Mouse (Mus musculus): ENCODE data around the gene Arhgap17. TPM values are rescaled to one million over a fixed set of nuclear protein-coding genes. Genes with fewer than 3 reads are reported as not detected.

Arhgap17 gene
- polyA plus RNA-seq, 1 experiment from 2014 or later, result 23.2 TPM

DNA sequence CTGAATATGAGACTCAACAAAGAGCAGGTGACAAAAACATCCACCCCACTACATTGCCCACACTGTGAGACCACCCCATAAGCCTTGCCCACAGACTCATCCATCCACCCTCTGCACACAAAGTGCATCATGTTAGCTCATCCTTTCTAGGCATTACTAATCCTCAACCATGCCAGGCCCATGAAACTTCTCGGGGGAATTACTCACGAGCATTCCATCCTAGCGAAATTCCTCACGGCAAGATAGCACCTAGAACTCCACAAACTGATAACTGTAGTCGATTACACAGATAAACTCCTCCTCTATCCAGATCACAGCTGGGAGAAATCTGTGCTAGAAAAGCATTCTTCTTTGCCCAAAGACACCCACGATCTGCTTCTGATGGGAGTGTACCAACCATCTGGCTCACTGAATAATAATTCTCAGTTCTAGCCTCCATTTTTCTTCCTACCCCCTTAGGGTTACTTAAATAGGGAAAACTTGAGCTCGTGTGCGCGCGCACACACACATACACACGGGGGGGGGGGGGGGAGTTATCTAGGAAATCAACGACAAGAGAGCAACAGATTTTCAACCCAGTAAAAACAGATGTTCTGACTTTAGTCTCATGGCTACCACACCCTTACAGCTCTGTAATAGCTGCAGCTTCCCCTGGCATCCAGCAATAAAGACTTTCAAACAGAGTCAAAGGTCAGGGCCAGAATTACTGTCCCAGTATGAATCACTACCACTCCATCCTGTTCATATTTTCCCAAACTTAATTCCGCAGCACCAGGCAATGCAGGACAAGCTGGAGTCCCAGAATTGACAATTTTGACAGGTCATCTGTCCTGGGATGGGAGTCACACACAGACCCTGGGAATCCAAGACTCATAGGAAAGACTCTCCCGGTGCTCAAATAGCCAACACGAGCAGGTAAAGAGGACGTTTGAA lies 2.2 kb downstream of the Arhgap17 start:
- H3K4me3 ChIP-seq, result peak overlapping the region; percentile 76
- H3K27me3 ChIP-seq, result no peaks in the 10 kb centered on the region
- H3K4me1 ChIP-seq, result peaks cover 61% of the 10 kb centered on the region
- H3K9me3 ChIP-seq, result no peaks in the 10 kb centered on the region
- ATAC-seq (ENCODE audit: low FRiP score, low read depth), result no peak
- no peak overlapping the region for H3K27ac ChIP-seq
- peak overlapping the region; percentile 80 for H3K4me2 ChIP-seq (replicated peaks)
- H3K36me3 ChIP-seq, result no peaks in the 10 kb centered on the region
- peak overlapping the region; percentile 91 for H3K9ac ChIP-seq
- WGBS, result 73% methylated on average over 16 of the region's 16 CpGs

DNA sequence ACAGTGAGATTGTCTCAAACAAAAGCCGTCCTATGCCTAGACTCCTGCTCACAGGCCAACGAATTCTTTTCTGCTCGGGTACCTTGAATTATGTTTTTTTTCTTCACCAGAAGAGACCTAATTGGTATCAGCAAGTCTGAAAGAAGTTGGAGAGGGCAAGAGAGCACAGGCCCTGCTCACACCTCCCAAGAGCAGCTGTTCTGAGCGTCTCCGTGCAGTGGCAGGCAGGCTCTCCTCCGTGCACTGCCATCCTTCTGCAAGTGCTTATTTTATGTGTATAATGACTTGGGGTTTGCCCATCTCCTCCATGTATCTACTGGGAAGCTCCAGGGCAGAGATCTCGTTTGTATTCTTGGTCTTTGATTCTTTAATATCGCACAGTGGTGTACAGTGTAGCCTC lies 2.9 kb downstream of the Arhgap17 start:
- H3K4me3 ChIP-seq, result no peak overlapping the region
- no peaks in the 10 kb centered on the region for H3K9me3 ChIP-seq
- H3K27me3 ChIP-seq, result no peaks in the 10 kb centered on the region
- no peaks in the 10 kb centered on the region for H3K36me3 ChIP-seq
- peak overlapping the region; percentile 10; the same call in 1 of the 2 replicates for H3K9ac ChIP-seq
- no peak overlapping the region for H3K27ac ChIP-seq
- no peak overlapping the region for H3K4me2 ChIP-seq (replicated peaks)
- peaks cover 61% of the 10 kb centered on the region for H3K4me1 ChIP-seq
- WGBS, result 70% methylated on average over 8 of the region's 8 CpGs
- no peak for ATAC-seq (ENCODE audit: low FRiP score, low read depth)

DNA sequence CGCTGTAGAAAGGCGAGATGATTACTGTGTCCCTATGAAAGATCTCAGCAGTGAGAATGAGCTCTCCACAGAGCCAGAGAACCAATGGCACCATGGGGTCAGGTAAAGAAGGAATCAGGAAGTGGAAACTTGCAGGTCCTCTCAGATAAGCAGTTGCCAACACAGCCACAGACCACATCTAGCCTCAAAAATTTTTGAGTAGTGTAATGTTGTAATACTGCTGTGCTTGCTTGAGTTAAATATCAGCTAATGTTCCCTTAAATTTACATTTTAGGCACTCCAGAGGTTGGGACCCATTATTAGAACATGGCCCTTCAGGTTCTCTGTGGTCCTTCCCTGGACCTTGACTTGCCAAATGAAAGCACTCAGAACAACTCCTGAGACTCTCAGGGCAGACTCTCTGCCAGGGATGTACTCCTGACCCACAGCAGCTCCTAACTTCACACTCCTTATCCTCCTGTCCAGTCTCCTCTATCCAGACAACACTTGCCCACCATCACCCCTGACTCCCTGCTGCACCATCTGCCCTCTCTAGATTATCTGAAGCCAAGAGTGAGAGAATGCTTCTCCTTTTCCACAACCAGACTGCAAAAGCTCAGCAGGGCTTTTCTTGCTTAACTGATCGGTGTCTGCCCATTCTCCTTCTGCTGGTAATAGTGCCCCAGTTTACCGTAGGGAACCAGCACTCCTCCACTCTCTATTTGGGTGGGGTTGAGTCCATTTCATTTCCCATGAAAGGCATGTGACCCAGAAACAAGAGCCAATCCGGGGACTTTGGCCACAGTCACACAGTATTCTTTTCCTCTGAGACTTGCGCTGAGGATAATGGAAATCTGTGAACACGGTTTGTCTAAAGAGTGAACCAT lies 3.6 kb downstream of the Arhgap17 start:
- 89% methylated on average over 7 of the region's 7 CpGs for WGBS
- Histone ChIP-seq H3K4me2 (replicated peaks) (no peak overlapping the region), H3K36me3 (no peaks in the 10 kb centered on the region), H3K4me1 (peaks cover 61% of the 10 kb centered on the region), H3K4me3 (no peak overlapping the region), H3K27me3 (no peaks in the 10 kb centered on the region), H3K9me3 (no peaks in the 10 kb centered on the region), H3K9ac (no peak overlapping the region), H3K27ac (no peak overlapping the region)
- no peak for ATAC-seq (ENCODE audit: low FRiP score, low read depth)

DNA sequence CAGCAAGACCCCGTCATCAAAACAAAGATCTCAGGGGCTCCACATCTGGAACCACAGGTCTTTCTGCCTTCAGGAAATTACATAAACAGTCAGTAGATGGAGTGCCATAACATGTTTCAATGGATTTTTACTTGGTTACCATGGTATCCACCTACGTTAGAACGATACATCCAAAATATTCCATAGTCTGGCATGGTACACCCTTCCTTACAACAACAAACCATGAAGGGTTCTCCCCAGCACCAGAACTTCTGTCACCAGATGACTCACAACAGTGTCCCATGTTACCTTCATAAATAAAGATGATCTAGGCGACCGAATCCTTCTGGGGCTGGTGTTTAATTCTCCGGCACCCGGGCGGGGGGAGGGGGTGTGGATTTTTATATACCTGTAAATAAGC lies 5.7 kb downstream of the Arhgap17 start:
- 72% methylated on average over 8 of the region's 8 CpGs for WGBS
- peaks cover 52% of the 10 kb centered on the region for H3K4me1 ChIP-seq
- H3K36me3 ChIP-seq, result no peaks in the 10 kb centered on the region
- no peak overlapping the region for H3K4me2 ChIP-seq (replicated peaks)
- no peak overlapping the region for H3K9ac ChIP-seq
- 0 out of 2 replicates have a peak overlapping the region, but pooled peaks have one; percentile 44 for H3K27ac ChIP-seq
- H3K4me3 ChIP-seq, result no peak overlapping the region
- no peaks in the 10 kb centered on the region for H3K27me3 ChIP-seq
- no peaks in the 10 kb centered on the region for H3K9me3 ChIP-seq
- no peak for ATAC-seq (ENCODE audit: low FRiP score, low read depth)

DNA sequence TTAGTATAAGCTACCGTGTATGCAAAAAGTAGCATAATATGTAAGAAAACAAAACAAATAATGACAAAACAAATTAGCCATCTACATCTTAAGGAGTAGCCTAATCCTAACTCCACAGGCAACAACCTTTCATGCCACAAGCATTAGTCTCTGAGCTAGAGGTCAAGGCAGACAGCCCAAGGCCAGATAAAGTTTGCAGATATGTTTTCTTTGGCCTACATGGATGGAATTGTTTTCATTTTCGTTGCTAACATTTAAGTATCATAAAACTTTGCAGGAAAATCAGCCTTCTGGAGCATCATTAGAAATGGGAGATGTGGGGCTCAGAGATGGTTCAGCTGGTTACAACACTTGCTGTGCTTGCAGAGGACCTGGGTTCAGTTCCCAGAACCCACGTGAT lies 6.9 kb downstream of the Arhgap17 start:
- H3K27ac ChIP-seq, result no peak overlapping the region
- peaks cover 44% of the 10 kb centered on the region for H3K4me1 ChIP-seq
- H3K9ac ChIP-seq, result no peak overlapping the region
- no peaks in the 10 kb centered on the region for H3K36me3 ChIP-seq
- no peak overlapping the region for H3K4me3 ChIP-seq
- ATAC-seq (ENCODE audit: low FRiP score, low read depth), result no peak
- WGBS, result 82% methylated on average over 3 of the region's 3 CpGs
- H3K9me3 ChIP-seq, result no peaks in the 10 kb centered on the region
- H3K4me2 ChIP-seq (replicated peaks), result no peak overlapping the region
- no peaks in the 10 kb centered on the region for H3K27me3 ChIP-seq

DNA sequence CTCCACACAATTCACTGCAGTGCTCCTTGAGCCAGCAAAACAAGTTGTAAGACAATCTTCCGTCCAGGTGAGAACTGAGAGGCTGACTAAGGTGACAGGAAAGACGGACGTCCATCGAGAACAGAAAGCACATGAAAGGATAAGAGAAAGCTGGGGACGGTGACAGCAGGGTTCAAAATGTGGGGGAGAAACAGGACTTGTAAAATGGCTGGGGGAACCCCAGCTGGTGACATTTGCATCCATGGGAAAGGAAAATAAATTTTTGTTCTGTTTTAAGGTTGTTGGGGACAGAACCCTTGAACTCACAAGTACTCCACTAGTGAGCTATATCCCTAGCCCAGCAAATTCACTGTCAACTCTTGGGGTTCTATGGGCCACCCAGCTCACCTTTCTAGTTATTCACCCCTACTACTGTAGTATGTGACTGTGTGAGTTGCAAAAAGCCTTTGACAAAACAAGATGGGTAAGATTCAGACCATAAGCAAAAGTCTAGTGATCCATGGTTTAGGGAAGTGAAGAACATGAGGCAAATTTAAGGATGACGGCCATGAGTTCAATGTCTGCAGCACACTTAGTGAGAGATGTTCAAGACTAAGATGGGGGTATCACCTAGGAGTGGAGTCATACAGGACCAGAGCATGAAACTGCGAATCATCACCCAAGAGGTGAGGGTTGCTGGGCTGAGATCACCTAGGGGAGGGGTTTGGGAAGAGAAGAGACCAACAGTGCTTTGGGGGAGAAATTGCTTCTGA lies 8.3 kb downstream of the Arhgap17 start:
- no peaks in the 10 kb centered on the region for H3K27me3 ChIP-seq
- H3K4me2 ChIP-seq (replicated peaks), result no peak overlapping the region
- 87% methylated on average over 7 of the region's 7 CpGs for WGBS
- H3K36me3 ChIP-seq, result no peaks in the 10 kb centered on the region
- no peak overlapping the region for H3K27ac ChIP-seq
- H3K4me3 ChIP-seq, result no peak overlapping the region
- no peak for ATAC-seq (ENCODE audit: low FRiP score, low read depth)
- H3K4me1 ChIP-seq, result peaks cover 30% of the 10 kb centered on the region
- H3K9me3 ChIP-seq, result no peaks in the 10 kb centered on the region
- no peak overlapping the region for H3K9ac ChIP-seq

DNA sequence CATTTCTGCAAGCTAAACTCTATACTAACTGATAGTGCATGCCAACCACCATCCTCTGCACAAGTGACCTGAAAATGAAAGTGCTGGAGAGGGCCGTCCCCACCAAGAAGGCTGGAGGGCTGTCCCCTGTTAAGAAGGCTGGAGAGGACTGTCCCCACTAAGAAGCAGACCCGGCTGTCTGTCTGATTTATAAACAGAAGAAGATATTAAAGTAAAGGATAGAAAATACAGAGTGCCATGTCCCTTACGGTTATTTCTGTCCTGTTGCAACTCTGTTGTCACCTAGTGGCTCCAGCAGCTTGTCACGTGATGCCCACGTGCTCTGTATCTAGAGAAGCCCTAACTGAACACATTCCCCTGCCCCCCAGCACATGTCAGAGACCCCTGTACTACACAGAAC lies 9.5 kb downstream of the Arhgap17 start:
- Histone ChIP-seq H3K4me3 (no peak overlapping the region), H3K36me3 (no peaks in the 10 kb centered on the region), H3K9me3 (no peaks in the 10 kb centered on the region), H3K27me3 (no peaks in the 10 kb centered on the region), H3K27ac (no peak overlapping the region), H3K4me2 (replicated peaks) (no peak overlapping the region), H3K9ac (no peak overlapping the region), H3K4me1 (peaks cover 30% of the 10 kb centered on the region)
- WGBS, result 80% methylated on average over 5 of the region's 5 CpGs
- no peak for ATAC-seq (ENCODE audit: low FRiP score, low read depth)

DNA sequence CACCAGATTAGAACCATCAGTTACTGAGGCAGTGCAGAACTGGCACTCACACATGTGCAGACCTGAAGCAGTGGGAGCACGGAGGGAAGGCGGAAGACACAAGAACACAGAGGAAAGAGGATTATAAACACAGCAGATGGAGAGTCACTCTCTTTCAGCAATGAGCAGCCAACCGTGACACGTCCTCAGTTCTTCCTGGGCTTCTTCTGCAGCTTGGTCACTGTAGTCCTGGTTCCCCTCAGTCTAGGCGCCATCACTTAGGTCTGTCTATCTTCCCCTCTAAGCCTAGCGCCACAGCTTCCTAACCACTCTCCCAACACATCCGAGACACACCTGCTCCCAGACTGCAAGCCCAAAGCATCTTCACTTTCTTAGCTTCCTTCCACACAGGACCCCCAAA lies 10.6 kb downstream of the Arhgap17 start:
- Histone ChIP-seq H3K27me3 (no peaks in the 10 kb centered on the region), H3K4me1 (peaks cover 20% of the 10 kb centered on the region), H3K4me2 (replicated peaks) (no peak overlapping the region), H3K9ac (no peak overlapping the region), H3K9me3 (no peaks in the 10 kb centered on the region), H3K4me3 (no peak overlapping the region), H3K27ac (no peak overlapping the region), H3K36me3 (no peaks in the 10 kb centered on the region)
- WGBS, result 82% methylated on average over 7 of the region's 7 CpGs
- no peak for ATAC-seq (ENCODE audit: low FRiP score, low read depth)

DNA sequence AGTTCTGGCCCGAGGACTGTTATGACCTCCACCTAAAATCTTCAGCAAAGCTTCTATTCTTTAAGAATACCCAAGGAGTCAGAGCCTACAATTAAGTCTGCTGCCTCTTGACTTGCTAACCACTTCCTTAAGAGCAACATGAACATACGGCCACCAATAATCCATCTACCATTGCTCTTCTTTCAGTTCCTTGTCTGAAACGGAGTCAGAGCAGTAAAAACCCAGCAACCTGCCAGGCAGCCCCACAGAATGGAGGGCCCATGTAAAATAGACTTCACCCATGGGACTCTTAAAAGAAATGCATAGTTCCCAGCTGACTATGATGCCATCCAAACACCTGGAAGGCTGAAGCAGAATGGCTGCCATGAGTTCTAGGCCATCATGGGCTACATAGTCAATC lies 13.6 kb downstream of the Arhgap17 start:
- H3K27ac ChIP-seq, result no peak overlapping the region
- no peak for ATAC-seq (ENCODE audit: low FRiP score, low read depth)
- no peak overlapping the region for H3K9ac ChIP-seq
- no peak overlapping the region for H3K4me2 ChIP-seq (replicated peaks)
- H3K4me3 ChIP-seq, result no peak overlapping the region
- H3K9me3 ChIP-seq, result no peaks in the 10 kb centered on the region
- WGBS, result 74% methylated on average over 3 of the region's 3 CpGs
- no peaks in the 10 kb centered on the region for H3K36me3 ChIP-seq
- H3K4me1 ChIP-seq, result 0 out of 2 replicates have a peak, but pooled peaks cover 8% of the 10 kb centered on the region
- H3K27me3 ChIP-seq, result no peaks in the 10 kb centered on the region

DNA sequence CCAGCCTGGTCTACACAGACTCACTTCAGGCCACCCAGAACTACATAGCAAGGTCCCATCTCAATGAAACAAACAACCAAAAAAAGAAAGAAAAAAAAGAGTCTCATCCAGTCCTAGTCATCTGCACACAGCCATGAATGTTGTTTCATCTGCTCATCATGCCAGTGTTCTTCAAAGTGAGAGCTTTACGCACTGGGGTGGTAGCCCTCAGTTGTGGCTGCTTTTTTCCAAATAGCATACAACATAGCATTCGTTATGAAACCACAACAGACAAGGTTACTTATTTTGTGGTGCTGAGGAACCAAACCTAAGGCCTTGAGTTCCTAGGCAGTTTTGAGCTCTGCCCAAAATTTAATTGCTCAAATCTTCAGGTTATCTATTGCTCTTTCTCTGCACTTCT lies 14.9 kb downstream of the Arhgap17 start:
- Histone ChIP-seq H3K4me1 (0 out of 2 replicates have a peak, but pooled peaks cover 8% of the 10 kb centered on the region), H3K4me3 (no peak overlapping the region), H3K9ac (no peak overlapping the region), H3K9me3 (no peaks in the 10 kb centered on the region), H3K27ac (no peak overlapping the region), H3K27me3 (no peaks in the 10 kb centered on the region), H3K4me2 (replicated peaks) (no peak overlapping the region), H3K36me3 (no peaks in the 10 kb centered on the region)
- 93% methylated on average over 2 of the region's 2 CpGs for WGBS
- no peak for ATAC-seq (ENCODE audit: low FRiP score, low read depth)

DNA sequence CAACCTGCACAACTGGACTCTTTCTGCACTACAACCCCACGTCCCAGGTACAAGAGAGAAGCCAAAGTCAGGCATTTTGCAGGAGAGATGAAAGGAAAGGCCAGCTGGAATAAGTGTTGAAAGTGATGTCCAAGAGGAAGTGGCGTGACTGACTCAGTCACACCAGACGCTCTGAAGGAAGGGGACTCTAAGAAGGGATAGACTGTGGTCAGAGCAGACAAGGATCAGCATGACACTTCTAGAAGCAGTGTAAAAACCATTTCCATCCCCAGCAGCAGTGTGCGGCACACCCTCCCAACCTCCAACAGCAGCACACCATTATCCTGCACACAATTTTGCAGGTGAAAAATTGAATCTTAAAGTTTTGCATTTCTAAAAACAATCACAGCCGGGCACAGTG lies 15.3 kb downstream of the Arhgap17 start:
- no peaks in the 10 kb centered on the region for H3K9me3 ChIP-seq
- no peak for ATAC-seq (ENCODE audit: low FRiP score, low read depth)
- WGBS, result 82% methylated on average over 5 of the region's 5 CpGs
- H3K4me2 ChIP-seq (replicated peaks), result no peak overlapping the region
- 0 out of 2 replicates have a peak, but pooled peaks cover 8% of the 10 kb centered on the region for H3K4me1 ChIP-seq
- H3K27ac ChIP-seq, result no peak overlapping the region
- H3K4me3 ChIP-seq, result no peak overlapping the region
- no peaks in the 10 kb centered on the region for H3K36me3 ChIP-seq
- H3K27me3 ChIP-seq, result no peaks in the 10 kb centered on the region
- no peak overlapping the region for H3K9ac ChIP-seq
